Mouse (Mus musculus): ENCODE measurements around the gene Iqcn. TPM values are rescaled to one million over a fixed set of nuclear protein-coding genes. Genes with fewer than 3 reads are reported as not detected.

Iqcn gene
- polyA plus RNA-seq, 1 experiment from 2014 or later: not detected

- 0 out of 2 replicates have a peak, but pooled peaks have one; percentile 19 for ATAC-seq
- Histone ChIP-seq H3K9ac (ENCODE audit: low read depth, low read length) (peak overlapping the region; percentile 53), H3K9me3 (replicated peaks; ENCODE audit: control insufficient read depth, low read length, poor library complexity, severe bottlenecking) (no peaks in the 10 kb centered on the region), H3K36me3 (ENCODE audit: control insufficient read depth, insufficient read depth, low read length) (no peaks in the 10 kb centered on the region), H3K27ac (ENCODE audit: low read length) (no peak overlapping the region), H3K27me3 (ENCODE audit: control insufficient read depth, insufficient read depth, low read depth, low read length) (peaks cover 49% of the 10 kb centered on the region), H3K4me3 (ENCODE audit: low read depth, low read length) (peak overlapping the region; percentile 36), H3K4me1 (ENCODE audit: control insufficient read depth, insufficient read depth, low read length) (peaks cover 13% of the 10 kb centered on the region), H3K4me2 (ENCODE audit: low read length) (peak overlapping the region; percentile 66)
- WGBS: 4% methylated on average over 48 of the region's 48 CpGs
Measured at GRCm38 (mm10) chr8:70743656-70744590, 40.7 kb downstream of the Iqcn start.

- Histone ChIP-seq H3K4me1 (ENCODE audit: control insufficient read depth, insufficient read depth, low read length) (peaks cover 13% of the 10 kb centered on the region), H3K9ac (ENCODE audit: low read depth, low read length) (no peak overlapping the region), H3K9me3 (replicated peaks; ENCODE audit: control insufficient read depth, low read length, poor library complexity, severe bottlenecking) (no peaks in the 10 kb centered on the region), H3K4me2 (ENCODE audit: low read length) (no peak overlapping the region), H3K27me3 (ENCODE audit: control insufficient read depth, insufficient read depth, low read depth, low read length) (peaks cover 49% of the 10 kb centered on the region), H3K27ac (ENCODE audit: low read length) (no peak overlapping the region), H3K36me3 (ENCODE audit: control insufficient read depth, insufficient read depth, low read length) (no peaks in the 10 kb centered on the region), H3K4me3 (ENCODE audit: low read depth, low read length) (no peak overlapping the region)
- 59% methylated on average over 11 of the region's 11 CpGs for WGBS
- no peak for ATAC-seq
Measured at GRCm38 (mm10) chr8:70744806-70745205, 41.5 kb downstream of the Iqcn start.

- Histone ChIP-seq H3K4me3 (ENCODE audit: low read depth, low read length) (no peak overlapping the region), H3K4me1 (ENCODE audit: control insufficient read depth, insufficient read depth, low read length) (peaks cover 13% of the 10 kb centered on the region), H3K9ac (ENCODE audit: low read depth, low read length) (no peak overlapping the region), H3K27me3 (ENCODE audit: control insufficient read depth, insufficient read depth, low read depth, low read length) (peaks cover 47% of the 10 kb centered on the region), H3K4me2 (ENCODE audit: low read length) (no peak overlapping the region), H3K27ac (ENCODE audit: low read length) (no peak overlapping the region), H3K36me3 (ENCODE audit: control insufficient read depth, insufficient read depth, low read length) (no peaks in the 10 kb centered on the region), H3K9me3 (replicated peaks; ENCODE audit: control insufficient read depth, low read length, poor library complexity, severe bottlenecking) (no peaks in the 10 kb centered on the region)
- ATAC-seq: no peak
- 56% methylated on average over 19 of the region's 19 CpGs for WGBS
Measured at GRCm38 (mm10) chr8:70745691-70746220, 42.5 kb downstream of the Iqcn start.

GRCm38 (mm10) chr8:70746676-70747075 is 43.4 kb downstream of the Iqcn start:
- H3K9me3 ChIP-seq (replicated peaks; ENCODE audit: control insufficient read depth, low read length, poor library complexity, severe bottlenecking): no peaks in the 10 kb centered on the region
- H3K4me3 ChIP-seq (ENCODE audit: low read depth, low read length): no peak overlapping the region
- no peak overlapping the region for H3K4me2 ChIP-seq (ENCODE audit: low read length)
- H3K36me3 ChIP-seq (ENCODE audit: control insufficient read depth, insufficient read depth, low read length): no peaks in the 10 kb centered on the region
- H3K9ac ChIP-seq (ENCODE audit: low read depth, low read length): no peak overlapping the region
- WGBS: 82% methylated on average over 9 of the region's 9 CpGs
- H3K27me3 ChIP-seq (ENCODE audit: control insufficient read depth, insufficient read depth, low read depth, low read length): peaks cover 46% of the 10 kb centered on the region
- peaks cover 13% of the 10 kb centered on the region for H3K4me1 ChIP-seq (ENCODE audit: control insufficient read depth, insufficient read depth, low read length)
- no peak for ATAC-seq
- no peak overlapping the region for H3K27ac ChIP-seq (ENCODE audit: low read length)

- WGBS: 83% methylated on average over 18 of the region's 18 CpGs
- Histone ChIP-seq H3K36me3 (ENCODE audit: control insufficient read depth, insufficient read depth, low read length) (no peaks in the 10 kb centered on the region), H3K27ac (ENCODE audit: low read length) (no peak overlapping the region), H3K9me3 (replicated peaks; ENCODE audit: control insufficient read depth, low read length, poor library complexity, severe bottlenecking) (no peaks in the 10 kb centered on the region), H3K4me1 (ENCODE audit: control insufficient read depth, insufficient read depth, low read length) (peaks cover 13% of the 10 kb centered on the region), H3K9ac (ENCODE audit: low read depth, low read length) (0 out of 2 replicates have a peak overlapping the region, but pooled peaks have one; percentile 20), H3K4me3 (ENCODE audit: low read depth, low read length) (no peak overlapping the region), H3K27me3 (ENCODE audit: control insufficient read depth, insufficient read depth, low read depth, low read length) (peaks cover 39% of the 10 kb centered on the region), H3K4me2 (ENCODE audit: low read length) (no peak overlapping the region)
- no peak for ATAC-seq
Measured at GRCm38 (mm10) chr8:70747211-70747890, 44.1 kb downstream of the Iqcn start.

GRCm38 (mm10) chr8:70748246-70749096 is 45.2 kb downstream of the Iqcn start:
- Histone ChIP-seq H3K27ac (ENCODE audit: low read length) (no peak overlapping the region), H3K9ac (ENCODE audit: low read depth, low read length) (no peak overlapping the region), H3K4me1 (ENCODE audit: control insufficient read depth, insufficient read depth, low read length) (peaks cover 9% of the 10 kb centered on the region; the same call in 1 of the 2 replicates), H3K36me3 (ENCODE audit: control insufficient read depth, insufficient read depth, low read length) (no peaks in the 10 kb centered on the region), H3K4me2 (ENCODE audit: low read length) (no peak overlapping the region), H3K9me3 (replicated peaks; ENCODE audit: control insufficient read depth, low read length, poor library complexity, severe bottlenecking) (no peaks in the 10 kb centered on the region), H3K27me3 (ENCODE audit: control insufficient read depth, insufficient read depth, low read depth, low read length) (peaks cover 29% of the 10 kb centered on the region), H3K4me3 (ENCODE audit: low read depth, low read length) (no peak overlapping the region)
- WGBS: 89% methylated on average over 23 of the region's 23 CpGs
- ATAC-seq: no peak

GRCm38 (mm10) chr8:70749097-70749674 is 45.9 kb downstream of the Iqcn start:
- Histone ChIP-seq H3K9me3 (replicated peaks; ENCODE audit: control insufficient read depth, low read length, poor library complexity, severe bottlenecking) (no peaks in the 10 kb centered on the region), H3K4me2 (ENCODE audit: low read length) (no peak overlapping the region), H3K9ac (ENCODE audit: low read depth, low read length) (no peak overlapping the region), H3K4me1 (ENCODE audit: control insufficient read depth, insufficient read depth, low read length) (peaks cover 3% of the 10 kb centered on the region; the same call in 1 of the 2 replicates), H3K4me3 (ENCODE audit: low read depth, low read length) (no peak overlapping the region), H3K36me3 (ENCODE audit: control insufficient read depth, insufficient read depth, low read length) (no peaks in the 10 kb centered on the region), H3K27ac (ENCODE audit: low read length) (no peak overlapping the region), H3K27me3 (ENCODE audit: control insufficient read depth, insufficient read depth, low read depth, low read length) (peaks cover 25% of the 10 kb centered on the region)
- ATAC-seq: no peak
- WGBS: 84% methylated on average over 19 of the region's 19 CpGs

GRCm38 (mm10) chr8:70750128-70750680 is 46.9 kb downstream of the Iqcn start:
- Histone ChIP-seq H3K27ac (ENCODE audit: low read length) (no peak overlapping the region), H3K9ac (ENCODE audit: low read depth, low read length) (no peak overlapping the region), H3K4me1 (ENCODE audit: control insufficient read depth, insufficient read depth, low read length) (peaks cover 2% of the 10 kb centered on the region; the same call in 1 of the 2 replicates), H3K27me3 (ENCODE audit: control insufficient read depth, insufficient read depth, low read depth, low read length) (peaks cover 19% of the 10 kb centered on the region), H3K36me3 (ENCODE audit: control insufficient read depth, insufficient read depth, low read length) (no peaks in the 10 kb centered on the region), H3K4me2 (ENCODE audit: low read length) (no peak overlapping the region), H3K4me3 (ENCODE audit: low read depth, low read length) (no peak overlapping the region), H3K9me3 (replicated peaks; ENCODE audit: control insufficient read depth, low read length, poor library complexity, severe bottlenecking) (no peaks in the 10 kb centered on the region)
- WGBS: 85% methylated on average over 13 of the region's 13 CpGs
- ATAC-seq: no peak

Measured in midbrain, embryonic 16.5 days (tissue).